Mouse (Mus musculus): ENCODE measurements around the gene Rabl2. TPM values are rescaled to one million over a fixed set of nuclear protein-coding genes. Genes with fewer than 3 reads are reported as not detected.

Rabl2 gene
- polyA plus RNA-seq, 1 experiment from 2014 or later: 38.0 TPM

- no peak overlapping the region for H3K4me2 ChIP-seq (ENCODE audit: low read length)
- no peak for DNase-seq (ENCODE audit: low spot score)
- ATAC-seq (replicated peaks; ENCODE audit: low FRiP score, low read depth): no peak
- H3K9ac ChIP-seq (ENCODE audit: low read depth, low read length): no peak overlapping the region
- no peaks in the 10 kb centered on the region for H3K4me1 ChIP-seq (replicated peaks; ENCODE audit: insufficient read depth, low read length)
- 68% methylated on average over 12 of the region's 12 CpGs for WGBS
- peak; percentile 47; the same call in 1 of the 2 replicates for TF ChIP-seq CTCF (IDR thresholded peaks at IDR 0.05; ENCODE audit: low read depth)
- H3K9me3 ChIP-seq (replicated peaks; ENCODE audit: low read length): no peaks in the 10 kb centered on the region
- H3K36me3 ChIP-seq (ENCODE audit: insufficient read depth, low read length): no peaks in the 10 kb centered on the region
- no peaks in the 10 kb centered on the region for H3K27me3 ChIP-seq (ENCODE audit: insufficient read depth, low read length)
- H3K27ac ChIP-seq: no peak overlapping the region
- H3K4me3 ChIP-seq (replicated peaks; ENCODE audit: low read depth, low read length): no peak overlapping the region
Observed at GRCm38 (mm10) chr15:89605822-89606570, 14.3 kb upstream of the Rabl2 start.

- H3K4me2 ChIP-seq (ENCODE audit: low read length): peak overlapping the region; percentile 82
Observed at GRCm38 (mm10) chr15:89592548-89592947, 825 bp upstream of the Rabl2 start.

GRCm38 (mm10) chr15:89591317-89591716, 406 bp downstream of the Rabl2 start:
- ATAC-seq (replicated peaks; ENCODE audit: low FRiP score, low read depth) (no peak), DNase-seq (ENCODE audit: low spot score) (no peak)
- Histone ChIP-seq H3K4me3 (replicated peaks; ENCODE audit: low read depth, low read length) (peak overlapping the region; percentile 83), H3K27me3 (ENCODE audit: insufficient read depth, low read length) (no peaks in the 10 kb centered on the region), H3K9me3 (replicated peaks; ENCODE audit: low read length) (no peaks in the 10 kb centered on the region), H3K27ac (no peak overlapping the region), H3K9ac (ENCODE audit: low read depth, low read length) (peak overlapping the region; percentile 77), H3K4me1 (replicated peaks; ENCODE audit: insufficient read depth, low read length) (peaks cover 6% of the 10 kb centered on the region; the same call in 1 of the 2 replicates), H3K4me2 (ENCODE audit: low read length) (peak overlapping the region; percentile 82), H3K36me3 (ENCODE audit: insufficient read depth, low read length) (0 out of 2 replicates have a peak, but pooled peaks cover 3% of the 10 kb centered on the region)
- TF ChIP-seq CTCF (IDR thresholded peaks at IDR 0.05; ENCODE audit: low read depth): no peak
- WGBS: under 1% methylated on average over 30 of the region's 30 CpGs

More at GRCm38 (mm10) chr15:89592548-89592947, 825 bp upstream of the Rabl2 start:
- no peaks in the 10 kb centered on the region for H3K9me3 ChIP-seq (replicated peaks; ENCODE audit: low read length)
- no peak overlapping the region for H3K27ac ChIP-seq
- no peak overlapping the region for H3K9ac ChIP-seq (ENCODE audit: low read depth, low read length)
- DNase-seq (ENCODE audit: low spot score) (no peak), ATAC-seq (replicated peaks; ENCODE audit: low FRiP score, low read depth) (peak; percentile 3; the same call in 1 of the 2 replicates)
- no peak for TF ChIP-seq CTCF (IDR thresholded peaks at IDR 0.05; ENCODE audit: low read depth)
- 50% methylated on average over 4 of the region's 4 CpGs for WGBS
- H3K4me3 ChIP-seq (replicated peaks; ENCODE audit: low read depth, low read length): no peak overlapping the region
- H3K4me1 ChIP-seq (replicated peaks; ENCODE audit: insufficient read depth, low read length): peaks cover 6% of the 10 kb centered on the region; the same call in 1 of the 2 replicates
- H3K36me3 ChIP-seq (ENCODE audit: insufficient read depth, low read length): no peaks in the 10 kb centered on the region
- no peaks in the 10 kb centered on the region for H3K27me3 ChIP-seq (ENCODE audit: insufficient read depth, low read length)

GRCm38 (mm10) chr15:89589146-89589545, 2.6 kb downstream of the Rabl2 start:
- H3K27me3 ChIP-seq (ENCODE audit: insufficient read depth, low read length): no peaks in the 10 kb centered on the region
- WGBS: 60% methylated on average over 5 of the region's 5 CpGs
- no peak overlapping the region for H3K27ac ChIP-seq
- TF ChIP-seq CTCF (IDR thresholded peaks at IDR 0.05; ENCODE audit: low read depth): no peak
- no peak overlapping the region for H3K4me2 ChIP-seq (ENCODE audit: low read length)
- 0 out of 2 replicates have a peak, but pooled peaks cover 3% of the 10 kb centered on the region for H3K36me3 ChIP-seq (ENCODE audit: insufficient read depth, low read length)
- H3K9me3 ChIP-seq (replicated peaks; ENCODE audit: low read length): no peaks in the 10 kb centered on the region
- H3K4me1 ChIP-seq (replicated peaks; ENCODE audit: insufficient read depth, low read length): peaks cover 6% of the 10 kb centered on the region; the same call in 1 of the 2 replicates
- DNase-seq (ENCODE audit: low spot score) (peak; percentile 21), ATAC-seq (replicated peaks; ENCODE audit: low FRiP score, low read depth) (no peak)
- H3K9ac ChIP-seq (ENCODE audit: low read depth, low read length): no peak overlapping the region
- no peak overlapping the region for H3K4me3 ChIP-seq (replicated peaks; ENCODE audit: low read depth, low read length)

- 0 out of 2 replicates have a peak, but pooled peaks cover 3% of the 10 kb centered on the region for H3K36me3 ChIP-seq (ENCODE audit: insufficient read depth, low read length)
- no peaks in the 10 kb centered on the region for H3K27me3 ChIP-seq (ENCODE audit: insufficient read depth, low read length)
- H3K9me3 ChIP-seq (replicated peaks; ENCODE audit: low read length): no peaks in the 10 kb centered on the region
- H3K4me1 ChIP-seq (replicated peaks; ENCODE audit: insufficient read depth, low read length): 0 out of 2 replicates have a peak, but pooled peaks cover under 1% of the 10 kb centered on the region
- no peak overlapping the region for H3K9ac ChIP-seq (ENCODE audit: low read depth, low read length)
- TF ChIP-seq CTCF (IDR thresholded peaks at IDR 0.05; ENCODE audit: low read depth): no peak
- WGBS: 91% methylated on average over 11 of the region's 11 CpGs
- ATAC-seq (replicated peaks; ENCODE audit: low FRiP score, low read depth) (no peak), DNase-seq (ENCODE audit: low spot score) (no peak)
- H3K4me3 ChIP-seq (replicated peaks; ENCODE audit: low read depth, low read length): no peak overlapping the region
- no peak overlapping the region for H3K27ac ChIP-seq
- H3K4me2 ChIP-seq (ENCODE audit: low read length): no peak overlapping the region
Observed at GRCm38 (mm10) chr15:89585631-89586030, 6.1 kb downstream of the Rabl2 start.

- Histone ChIP-seq H3K36me3 (ENCODE audit: insufficient read depth, low read length) (0 out of 2 replicates have a peak, but pooled peaks cover 3% of the 10 kb centered on the region), H3K4me1 (replicated peaks; ENCODE audit: insufficient read depth, low read length) (no peaks in the 10 kb centered on the region), H3K9me3 (replicated peaks; ENCODE audit: low read length) (no peaks in the 10 kb centered on the region), H3K4me3 (replicated peaks; ENCODE audit: low read depth, low read length) (no peak overlapping the region), H3K27ac (no peak overlapping the region), H3K27me3 (ENCODE audit: insufficient read depth, low read length) (no peaks in the 10 kb centered on the region), H3K4me2 (ENCODE audit: low read length) (no peak overlapping the region), H3K9ac (ENCODE audit: low read depth, low read length) (no peak overlapping the region)
- 74% methylated on average over 5 of the region's 5 CpGs for WGBS
- no peak for TF ChIP-seq CTCF (IDR thresholded peaks at IDR 0.05; ENCODE audit: low read depth)
- DNase-seq (ENCODE audit: low spot score) (no peak), ATAC-seq (replicated peaks; ENCODE audit: low FRiP score, low read depth) (no peak)
Observed at GRCm38 (mm10) chr15:89585101-89585500, 6.6 kb downstream of the Rabl2 start.
